Mouse (Mus musculus) ES-Bruce4 (cell line): ENCODE data around the gene Lhpp. TPM values are rescaled to one million over a fixed set of nuclear protein-coding genes. Genes with fewer than 3 reads are reported as not detected.
A peak's percentile ranks its signal among the peaks of the same experiment; 100 is the strongest.

ENCODE experiments used
- H3K27ac ChIP-seq: 2 replicates; pipeline ENCODE4 v1.5.1; 2012; ENCODE audit warnings: low read length, inconsistent platforms; ENCODE audit not compliant: insufficient read depth
- H3K27me3 ChIP-seq: 2 replicates; pipeline ENCODE4 v1.6.1; 2012; ENCODE audit warnings: mild to moderate bottlenecking, low read length, inconsistent platforms; ENCODE audit not compliant: control insufficient read depth, poor library complexity, insufficient read depth, severe bottlenecking
- H3K36me3 ChIP-seq: 2 replicates; pipeline ENCODE4 v1.6.1; 2012; ENCODE audit warnings: inconsistent platforms, mild to moderate bottlenecking, low read length, moderate library complexity; ENCODE audit not compliant: control insufficient read depth, poor library complexity, insufficient read depth, severe bottlenecking
- H3K4me1 ChIP-seq: one replicate; pipeline ENCODE4 v1.8.1; 2011; ENCODE audit warnings: low read length; ENCODE audit not compliant: control insufficient read depth, insufficient read depth
- H3K4me3 ChIP-seq: 2 replicates; pipeline ENCODE4 v1.5.1; 2011; ENCODE audit warnings: low read depth, mild to moderate bottlenecking, low read length
- H3K9ac ChIP-seq: 2 replicates; pipeline ENCODE4 v1.6.1; 2012; ENCODE audit warnings: low read depth, mild to moderate bottlenecking, inconsistent platforms; ENCODE audit not compliant: poor library complexity, severe bottlenecking
- H3K9me3 ChIP-seq: replicated peaks from 2 replicates; pipeline ENCODE4 v1.6.1; 2012; ENCODE audit warnings: mild to moderate bottlenecking, low read length, inconsistent platforms; ENCODE audit not compliant: control insufficient read depth, poor library complexity, insufficient read depth, severe bottlenecking
- CTCF ChIP-seq: IDR thresholded peaks from one replicate; pipeline ENCODE4 v1.8.1; 2011; ENCODE audit warnings: low read depth, low read length
- EP300 ChIP-seq: IDR thresholded peaks from 2 replicates; pipeline ENCODE4 v1.6.1; 2011; ENCODE audit warnings: low read depth, low read length; ENCODE audit not compliant: insufficient read depth
- POLR2A ChIP-seq: IDR thresholded peaks from one replicate; pipeline ENCODE4 v1.8.1; 2011; ENCODE audit warnings: low read length; ENCODE audit not compliant: insufficient read depth
- polyA plus RNA-seq: library from polyadenylated mRNA; stranded (reverse); fragments of >200 nt; gene quantifications from 2 replicates; pipeline ENCODE4 v1.2.4, GENCODE M21; 2011; ENCODE audit warnings: low read depth; ENCODE audit not compliant: missing spikeins, insufficient read depth, insufficient read length

Gene Lhpp
- polyA plus RNA-seq, 1 experiment, result 5.6 TPM

GRCm38 (mm10) chr7:132734222-132734621 is 123.8 kb downstream of the Lhpp start:
- peaks cover 6% of the 10 kb centered on the region for H3K4me1 ChIP-seq
- H3K9ac ChIP-seq, result no peak overlapping the region
- TF ChIP-seq POLR2A, result no peak
- no peak for TF ChIP-seq EP300
- no peak for TF ChIP-seq CTCF
- H3K9me3 ChIP-seq, result no peaks in the 10 kb centered on the region
- no peak overlapping the region for H3K4me3 ChIP-seq
- no peak overlapping the region for H3K27ac ChIP-seq
- H3K36me3 ChIP-seq, result no peaks in the 10 kb centered on the region
- no peaks in the 10 kb centered on the region for H3K27me3 ChIP-seq

GRCm38 (mm10) chr7:132735145-132735544 is 124.7 kb downstream of the Lhpp start:
- H3K9me3 ChIP-seq, result no peaks in the 10 kb centered on the region
- H3K36me3 ChIP-seq, result no peaks in the 10 kb centered on the region
- H3K27ac ChIP-seq, result peak overlapping the region; percentile 33; the same call in 1 of the 2 replicates
- no peak overlapping the region for H3K4me3 ChIP-seq
- H3K4me1 ChIP-seq, result peaks cover 6% of the 10 kb centered on the region
- H3K9ac ChIP-seq, result no peak overlapping the region
- H3K27me3 ChIP-seq, result no peaks in the 10 kb centered on the region
- TF ChIP-seq CTCF (peak; percentile 55), EP300 (peak; percentile 80), POLR2A (no peak)

- TF ChIP-seq POLR2A (no peak), CTCF (no peak), EP300 (no peak)
- peaks cover 6% of the 10 kb centered on the region for H3K4me1 ChIP-seq
- peak overlapping the region; percentile 25 for H3K4me3 ChIP-seq
- no peaks in the 10 kb centered on the region for H3K27me3 ChIP-seq
- H3K9me3 ChIP-seq, result no peaks in the 10 kb centered on the region
- 0 out of 2 replicates have a peak overlapping the region, but pooled peaks have one; percentile 7 for H3K9ac ChIP-seq
- peak overlapping the region; percentile 59 for H3K27ac ChIP-seq
- no peaks in the 10 kb centered on the region for H3K36me3 ChIP-seq
These were observed 125.8 kb downstream of the Lhpp start for GRCm38 (mm10) chr7:132736099-132736862.

GRCm38 (mm10) chr7:132738844-132739243 is 128.4 kb downstream of the Lhpp start:
- TF ChIP-seq POLR2A (no peak), CTCF (no peak), EP300 (no peak)
- H3K27me3 ChIP-seq, result no peaks in the 10 kb centered on the region
- H3K9me3 ChIP-seq, result no peaks in the 10 kb centered on the region
- no peaks in the 10 kb centered on the region for H3K36me3 ChIP-seq
- H3K27ac ChIP-seq, result no peak overlapping the region
- H3K4me1 ChIP-seq, result peaks cover 6% of the 10 kb centered on the region
- H3K4me3 ChIP-seq, result no peak overlapping the region
- H3K9ac ChIP-seq, result no peak overlapping the region

GRCm38 (mm10) chr7:132739829-132740228 is 129.4 kb downstream of the Lhpp start:
- TF ChIP-seq EP300 (no peak), CTCF (no peak), POLR2A (no peak)

GRCm38 (mm10) chr7:132742912-132743311 is 132.5 kb downstream of the Lhpp start:
- Histone ChIP-seq H3K27ac (no peak overlapping the region), H3K4me3 (no peak overlapping the region), H3K27me3 (no peaks in the 10 kb centered on the region), H3K4me1 (no peaks in the 10 kb centered on the region), H3K36me3 (no peaks in the 10 kb centered on the region), H3K9ac (no peak overlapping the region), H3K9me3 (no peaks in the 10 kb centered on the region)
- no peak for TF ChIP-seq POLR2A
- TF ChIP-seq EP300, result no peak
- no peak for TF ChIP-seq CTCF

More at GRCm38 (mm10) chr7:132739829-132740228, 129.4 kb downstream of the Lhpp start:
- H3K27me3 ChIP-seq, result no peaks in the 10 kb centered on the region
- no peak overlapping the region for H3K4me3 ChIP-seq
- no peaks in the 10 kb centered on the region for H3K36me3 ChIP-seq
- H3K9me3 ChIP-seq, result no peaks in the 10 kb centered on the region
- peaks cover 1% of the 10 kb centered on the region for H3K4me1 ChIP-seq
- no peak overlapping the region for H3K27ac ChIP-seq
- H3K9ac ChIP-seq, result no peak overlapping the region
